Mouse (Mus musculus) heart, adult 2 months (tissue): ENCODE measurements around the gene Hpcal1. TPM values are rescaled to one million over a fixed set of nuclear protein-coding genes. Genes with fewer than 3 reads are reported as not detected.
A peak's percentile ranks its signal among the peaks of the same experiment; 100 is the strongest.

Experiments used
- DNase-seq, 2 experiments: peaks; one replicate each; pipeline ENCODE4 v3.0.0; 2021
- H3K27ac ChIP-seq: fragments of 200-600 bp; 2 replicates; pipeline ENCODE4 v1.8.1; 2022
- H3K27me3 ChIP-seq: fragments of 200-500 bp; 2 replicates; pipeline ENCODE4 v1.6.1; 2012; ENCODE audit warnings: mild to moderate bottlenecking, low read length, inconsistent platforms, mixed read lengths; ENCODE audit not compliant: control insufficient read depth, insufficient read depth
- H3K36me3 ChIP-seq: fragments of 200-500 bp; 2 replicates; pipeline ENCODE4 v1.6.1; 2012; ENCODE audit warnings: low read length, inconsistent platforms; ENCODE audit not compliant: control insufficient read depth, insufficient read depth
- H3K4me1 ChIP-seq: fragments of 200-500 bp; 2 replicates; pipeline ENCODE4 v1.6.1; 2011; ENCODE audit warnings: low read length; ENCODE audit not compliant: control insufficient read depth, insufficient read depth
- H3K4me3 ChIP-seq: fragments of 200-600 bp; 2 replicates; pipeline ENCODE4 v1.8.1; 2022
- H3K79me2 ChIP-seq: fragments of 200-500 bp; replicated peaks from 2 replicates; pipeline ENCODE4 v1.6.1; 2012; ENCODE audit warnings: mild to moderate bottlenecking, inconsistent platforms, low read length, moderate library complexity, mixed read lengths; ENCODE audit not compliant: control insufficient read depth, insufficient read depth
- H3K9ac ChIP-seq: fragments of 200-500 bp; 2 replicates; pipeline ENCODE4 v1.6.1; 2012; ENCODE audit warnings: low read depth, mild to moderate bottlenecking, control low read depth, inconsistent platforms, low read length, mixed read lengths
- CTCF ChIP-seq: fragments of 200-600 bp; IDR thresholded peaks from 2 replicates; pipeline ENCODE4 v1.8.1; 2022; ENCODE audit warnings: antibody characterized with exemption, mild to moderate bottlenecking, moderate library complexity
- EP300 ChIP-seq: fragments of 200-500 bp; IDR thresholded peaks from 2 replicates; pipeline ENCODE4 v1.6.1; 2011; ENCODE audit warnings: low read depth, low read length, control low read depth; ENCODE audit not compliant: insufficient read depth
- POLR2A ChIP-seq: fragments of 200-500 bp; IDR thresholded peaks from 2 replicates; pipeline ENCODE4 v1.6.1; 2011; ENCODE audit warnings: mild to moderate bottlenecking, low read depth, low read length, control low read depth; ENCODE audit not compliant: insufficient read depth
- WGBS: fragments of 180-500 bp; shearing (Covaris S2); methylation state at CpG from one replicate; pipeline ENCODE4 v1.1.7; 2018; 5-methylcytosine and 5-hydroxymethylcytosine counted together
- intact Hi-C: fragments of 180-260 bp; cut with DNase I; formaldehyde crosslinking; loops from one replicate; pipeline ENCODE4 v1.15.1; 2025
- polyA plus RNA-seq: library from polyadenylated mRNA; depleted of rRNA; stranded (reverse); fragments of >200 nt; gene quantifications from 2 replicates; pipeline ENCODE4 v1.2.3, GENCODE M21; 2012
- total RNA-seq, 2 experiments: library from RNA; stranded (reverse); gene quantifications; 2 replicates each; pipeline ENCODE4 v1.2.3; 2021

Hpcal1 gene
- total and polyA plus RNA-seq, 3 experiments, result 16.3 to 37.9 (median 21.5) TPM

- H3K9ac ChIP-seq, result no peak overlapping the region
- WGBS, result 38% methylated on average over 8 of the region's 8 CpGs
- no peaks in the 10 kb centered on the region for H3K27me3 ChIP-seq
- no peaks in the 10 kb centered on the region for H3K79me2 ChIP-seq
- no peak overlapping the region for H3K4me3 ChIP-seq
- DNase-seq, result no peak
- intact Hi-C loops, result no loop called here
- no peaks in the 10 kb centered on the region for H3K4me1 ChIP-seq
- no peak overlapping the region for H3K27ac ChIP-seq
- TF ChIP-seq POLR2A (no peak), EP300 (no peak), CTCF (no peak)
- no peaks in the 10 kb centered on the region for H3K36me3 ChIP-seq
Measured at GRCm38 (mm10) chr12:17652216-17653050, 38.2 kb upstream of the Hpcal1 start.

DNA sequence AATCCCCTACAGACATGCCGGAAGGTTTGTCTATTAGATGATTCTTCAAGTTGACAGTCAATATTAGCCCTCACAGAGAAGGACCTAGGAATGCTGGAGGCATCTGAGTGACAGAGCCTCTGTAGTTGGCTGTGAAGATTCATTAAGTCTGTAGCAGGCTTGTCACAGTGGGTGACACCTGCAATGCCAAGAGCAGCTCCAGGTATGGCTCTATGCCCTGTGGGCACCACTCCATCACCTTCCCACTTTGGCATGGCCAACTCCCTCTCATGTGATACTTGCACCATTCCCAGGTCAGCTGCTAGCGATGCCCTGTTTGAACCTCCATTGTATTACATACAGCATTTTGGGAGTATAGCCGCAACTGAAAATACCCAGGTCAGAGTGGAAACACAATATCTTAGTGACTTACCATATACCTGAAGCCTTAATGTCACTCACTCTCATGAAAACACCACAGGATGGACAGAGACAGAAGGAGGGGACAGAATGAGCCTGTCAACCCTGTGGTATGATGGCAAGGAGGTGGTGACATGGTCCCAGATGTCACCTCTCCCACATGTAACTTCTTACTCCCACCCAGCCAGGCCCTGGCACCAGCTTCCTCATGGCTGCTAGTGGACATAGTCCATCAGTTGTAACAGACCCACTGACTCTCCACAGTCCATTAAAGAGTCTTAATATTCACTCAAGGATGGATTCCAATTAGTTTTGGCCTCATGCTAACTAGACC, 37.4 kb upstream of the Hpcal1 start:
- intact Hi-C loops, result no loop called here
- Histone ChIP-seq H3K36me3 (no peaks in the 10 kb centered on the region), H3K4me1 (no peaks in the 10 kb centered on the region), H3K9ac (no peak overlapping the region), H3K27me3 (no peaks in the 10 kb centered on the region), H3K4me3 (no peak overlapping the region), H3K27ac (no peak overlapping the region), H3K79me2 (no peaks in the 10 kb centered on the region)
- no peak for DNase-seq
- TF ChIP-seq EP300 (no peak), CTCF (no peak), POLR2A (no peak)
- WGBS, result 89% methylated on average over 3 of the region's 3 CpGs

GRCm38 (mm10) chr12:17657561-17658195, 33.0 kb upstream of the Hpcal1 start:
- WGBS, result 77% methylated on average over 7 of the region's 7 CpGs
- DNase-seq, result peak in 1 of 2 experiments; percentile 11
- Histone ChIP-seq H3K79me2 (no peaks in the 10 kb centered on the region), H3K9ac (no peak overlapping the region), H3K36me3 (no peaks in the 10 kb centered on the region), H3K27ac (no peak overlapping the region), H3K4me1 (no peaks in the 10 kb centered on the region), H3K4me3 (no peak overlapping the region), H3K27me3 (no peaks in the 10 kb centered on the region)
- TF ChIP-seq POLR2A (no peak), CTCF (no peak), EP300 (no peak)
- intact Hi-C loops, result no loop called here

DNA sequence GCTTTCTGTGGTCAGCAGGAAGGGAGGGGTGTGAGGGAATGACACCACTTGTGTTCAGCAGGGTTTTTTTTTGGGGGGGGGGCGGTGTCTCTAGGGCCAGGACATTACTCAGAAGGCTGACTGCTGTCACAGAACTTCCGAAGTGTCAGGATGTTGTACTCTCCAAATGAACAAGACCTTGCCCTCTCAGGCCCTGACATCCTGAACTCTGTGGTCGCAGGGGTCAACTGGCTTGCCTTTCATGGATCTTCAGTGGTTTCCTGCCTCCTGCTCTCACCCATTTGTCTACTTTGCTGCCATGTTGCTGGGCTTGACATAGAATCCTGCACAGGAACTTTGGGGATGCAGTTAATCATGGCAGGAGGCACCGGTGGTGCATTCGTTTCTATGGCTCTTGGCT, 32.1 kb upstream of the Hpcal1 start:
- H3K27me3 ChIP-seq, result no peaks in the 10 kb centered on the region
- H3K27ac ChIP-seq, result no peak overlapping the region
- H3K9ac ChIP-seq, result no peak overlapping the region
- 64% methylated on average over 5 of the region's 5 CpGs for WGBS
- H3K79me2 ChIP-seq, result no peaks in the 10 kb centered on the region
- H3K4me3 ChIP-seq, result no peak overlapping the region
- no peak for TF ChIP-seq POLR2A
- TF ChIP-seq EP300, result no peak
- TF ChIP-seq CTCF, result no peak
- no peak for DNase-seq
- intact Hi-C loops, result no loop called here
- H3K36me3 ChIP-seq, result no peaks in the 10 kb centered on the region
- no peaks in the 10 kb centered on the region for H3K4me1 ChIP-seq

DNA sequence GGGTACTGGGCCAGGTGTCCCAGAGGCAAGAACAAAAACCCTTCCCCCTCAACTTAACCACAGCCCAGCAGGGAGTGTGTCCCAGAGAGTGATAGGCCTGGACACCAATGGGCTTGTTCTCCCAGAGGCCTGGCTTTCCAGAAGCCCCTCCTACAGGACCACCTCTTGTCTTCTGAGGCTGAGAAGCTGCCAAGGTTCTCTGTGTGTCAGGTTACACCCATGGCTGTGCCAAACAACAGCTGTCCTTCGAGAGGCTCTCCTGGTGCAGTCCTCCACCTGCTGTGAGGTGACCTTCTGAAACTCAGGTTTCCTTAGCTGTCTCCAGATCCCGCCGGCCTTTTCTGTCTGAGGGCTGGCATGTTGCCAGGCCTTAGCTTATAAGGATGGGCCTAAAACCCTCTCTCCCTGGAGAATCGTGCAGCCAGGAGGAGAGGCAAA, 29.2 kb upstream of the Hpcal1 start:
- Histone ChIP-seq H3K36me3 (no peaks in the 10 kb centered on the region), H3K4me1 (no peaks in the 10 kb centered on the region), H3K9ac (no peak overlapping the region), H3K79me2 (no peaks in the 10 kb centered on the region), H3K27ac (no peak overlapping the region), H3K4me3 (no peak overlapping the region), H3K27me3 (no peaks in the 10 kb centered on the region)
- DNase-seq, result peak in 1 of 2 experiments; percentile 6
- intact Hi-C loops, result loop anchor here (5.0 kb wide), 1 partner anchor 104 kb away; no protein-coding TSS in a partner anchor
- WGBS, result 3% methylated on average over 4 of the region's 4 CpGs
- no peak for TF ChIP-seq CTCF
- no peak for TF ChIP-seq POLR2A
- no peak for TF ChIP-seq EP300
